Mouse (Mus musculus) cerebellum, postnatal 25 days (tissue): ENCODE measurements around the gene Slc7a6os.
"Not testable (repeated sequence)": the region's sequence is repeated elsewhere in the genome, so short reads cannot be mapped to it uniquely, and the experiment has no call there.

Experiments used
- DNase-seq, 2 experiments: peaks; one replicate each; pipeline ENCODE4 v3.0.0; 2021; ENCODE audit warnings: mixed read lengths in 2 of 2

Slc7a6os gene

DNA sequence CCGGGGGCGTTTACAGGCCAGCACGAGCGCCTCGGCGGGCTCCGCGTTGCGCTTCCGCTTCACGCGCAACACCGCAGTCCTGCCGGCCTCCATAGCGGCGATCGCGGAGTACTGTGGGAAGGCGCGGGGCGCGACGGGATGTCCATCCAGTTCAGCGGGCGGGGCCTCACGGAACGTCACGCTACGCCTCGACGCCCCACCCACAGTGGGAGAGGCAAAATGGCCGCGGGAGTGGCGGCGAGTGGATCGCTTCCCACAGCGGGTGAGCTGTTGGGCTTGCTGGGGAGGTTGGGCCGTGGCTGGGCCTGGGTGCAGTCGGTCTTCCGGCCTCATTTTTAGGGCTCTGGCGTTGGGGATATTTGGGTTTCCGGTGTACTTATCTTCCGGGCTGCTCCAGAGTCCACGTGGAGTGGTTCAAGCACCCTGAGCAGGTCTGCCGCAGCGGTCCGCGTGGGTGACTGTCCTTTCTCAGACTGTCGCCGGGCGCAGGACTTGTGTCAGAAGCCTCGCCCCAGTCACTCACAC lies at the start of gene Slc7a6os, which contains the start of gene Prmt7:
Slc7a6os (minus strand) TSS at position 115 of the 525 bp plus-strand sequence.
Prmt7 (plus strand) TSS at position 116 of the 525 bp plus-strand sequence.
- DNase-seq, result peak; percentile 98

DNA sequence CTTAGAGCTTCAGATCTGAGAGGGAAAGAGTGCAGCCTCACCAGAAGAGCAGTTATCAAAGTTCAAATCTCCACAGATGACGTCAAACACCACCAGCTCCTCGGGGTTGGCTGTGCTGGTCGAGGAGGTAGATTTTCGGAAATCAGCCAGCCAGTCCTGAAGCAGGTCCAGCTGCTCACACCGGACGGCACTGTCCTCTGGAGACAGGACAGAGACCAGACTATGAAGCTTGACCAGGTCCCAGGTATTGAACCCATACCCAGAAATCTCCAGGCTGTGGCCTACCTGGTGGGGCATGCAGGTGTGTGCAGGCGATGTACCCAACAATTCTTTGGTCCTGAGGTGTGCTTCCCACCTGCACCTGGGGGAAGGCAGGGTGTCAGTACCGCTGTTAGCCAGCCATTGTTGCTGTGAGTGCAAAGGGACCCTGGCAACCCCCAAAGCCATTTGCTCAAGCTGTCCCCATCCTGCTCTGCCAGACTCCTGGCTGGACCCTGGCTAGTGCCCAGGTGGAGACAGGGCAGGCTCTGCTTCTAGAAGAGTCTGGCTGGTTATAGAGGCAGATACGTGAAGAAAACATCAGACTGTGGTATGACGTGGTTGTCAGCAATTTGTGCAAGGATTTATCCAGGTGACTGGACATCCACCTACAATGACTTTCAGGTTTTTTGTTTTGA lies 49.0 kb upstream of the Slc7a6os start:
- DNase-seq, result peak; percentile 78 to 82

DNA sequence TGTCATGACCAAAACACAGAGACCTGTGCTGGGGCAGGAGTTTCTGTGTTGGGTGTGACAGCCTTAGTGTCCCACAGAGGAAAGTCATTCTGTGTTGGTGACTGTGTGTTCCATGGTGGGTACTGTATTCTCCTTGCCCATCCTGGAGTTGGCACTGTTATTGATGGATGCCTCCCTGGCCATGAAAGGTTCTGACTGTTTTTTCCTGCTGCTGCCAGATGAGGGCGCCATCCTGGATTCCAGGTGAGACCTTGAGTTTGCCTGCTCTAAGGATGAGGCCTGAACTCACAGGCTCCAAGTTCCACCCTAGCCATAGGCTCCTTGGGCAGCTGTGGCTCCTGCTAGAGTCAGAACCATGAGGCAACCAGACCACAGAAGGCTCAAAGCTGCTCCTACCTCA lies 47.4 kb upstream of the Slc7a6os start:
- DNase-seq, result peak; percentile 35 to 52

DNA sequence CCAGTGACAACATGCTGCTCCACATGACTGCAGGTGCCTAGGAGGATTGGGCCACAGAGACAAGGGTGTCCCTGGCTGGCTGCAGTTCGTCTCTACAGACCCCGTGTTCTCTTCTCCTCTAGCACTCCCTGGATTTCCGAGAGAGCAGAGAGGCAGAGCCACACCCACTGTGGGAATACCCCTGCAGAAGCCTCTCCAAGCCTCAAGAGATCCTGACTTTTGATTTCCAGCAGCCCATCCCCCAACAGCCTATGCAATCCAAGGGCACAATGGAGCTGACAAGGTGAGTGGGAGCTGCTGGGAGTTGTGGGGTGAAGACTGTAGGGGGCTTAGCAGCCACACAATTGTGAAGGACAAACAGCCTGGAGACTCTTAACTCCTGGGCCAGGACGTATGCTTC lies 39.5 kb upstream of the Slc7a6os start:
- no peak for DNase-seq

DNA sequence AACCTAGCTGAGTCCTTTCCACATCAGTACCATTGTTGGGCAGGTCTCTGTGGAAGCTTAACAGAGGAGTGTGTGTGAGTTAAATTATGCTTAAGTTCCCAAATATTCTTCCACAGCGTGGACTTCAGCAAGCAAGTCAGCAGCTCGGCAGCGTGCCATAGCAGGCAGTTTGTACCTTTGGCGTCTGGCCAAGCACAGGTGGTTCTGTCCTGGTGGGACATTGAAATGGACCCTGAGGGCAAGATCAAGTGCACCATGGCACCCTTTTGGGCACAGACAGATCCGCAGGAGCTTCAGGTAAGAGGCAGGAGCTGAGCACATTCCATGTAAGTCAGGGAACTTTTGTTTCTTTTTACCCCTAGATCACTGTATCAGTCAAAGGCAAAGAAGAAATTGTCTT lies 26.4 kb upstream of the Slc7a6os start:
- DNase-seq, result peak; percentile 34 to 60

DNA sequence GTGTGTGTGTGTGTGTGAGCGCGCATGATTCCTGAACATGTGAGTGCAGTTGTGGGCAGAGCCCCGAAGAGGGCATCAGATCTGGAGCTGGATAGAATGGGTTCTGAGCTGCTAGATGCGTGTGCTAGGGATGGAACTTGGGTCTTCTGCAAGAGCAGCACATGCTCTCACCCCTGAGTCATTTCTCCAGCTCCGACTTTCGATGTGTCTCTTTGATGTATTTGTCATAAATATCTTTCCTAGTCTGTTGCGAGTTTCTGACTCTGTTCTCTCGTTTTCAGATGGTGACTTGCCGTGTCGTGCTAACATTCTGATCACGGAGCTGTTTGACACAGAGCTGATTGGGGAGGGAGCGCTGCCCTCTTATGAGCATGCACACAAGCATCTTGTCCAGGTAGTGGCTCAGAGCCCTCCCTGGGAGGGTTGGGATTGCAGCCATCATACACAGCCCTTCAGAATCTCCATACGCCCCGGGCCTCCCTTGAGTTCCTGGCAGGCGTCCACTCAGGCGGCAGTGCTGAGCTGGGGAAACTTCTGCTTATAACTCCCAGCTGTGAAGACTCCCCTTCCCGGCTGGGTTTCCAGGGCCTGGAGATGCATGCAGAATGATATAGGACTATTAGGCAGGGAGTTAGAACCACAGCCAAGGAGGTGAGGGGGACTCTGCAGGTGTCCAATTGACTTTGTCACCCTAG lies 24.0 kb upstream of the Slc7a6os start:
- no peak for DNase-seq

DNA sequence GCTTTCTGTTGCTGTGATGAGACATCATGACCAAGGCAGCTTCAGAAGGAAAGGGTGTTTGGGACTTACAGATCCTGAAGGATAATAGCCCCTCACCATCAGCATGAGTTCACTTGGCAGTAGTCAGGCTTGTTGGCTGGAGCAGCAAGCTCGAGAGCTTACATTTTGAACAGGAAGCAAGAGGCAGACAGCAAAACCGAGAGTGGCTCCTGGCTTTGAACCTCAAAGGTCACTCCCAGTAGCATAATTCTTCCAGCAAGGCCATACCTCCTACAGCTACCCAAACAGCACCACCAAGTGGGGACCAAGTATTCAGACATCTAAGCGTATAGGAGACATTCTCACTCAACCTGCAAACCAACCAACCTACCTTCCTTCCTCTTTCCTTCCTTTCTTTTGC lies 22.0 kb upstream of the Slc7a6os start:
- no peak for DNase-seq

DNA sequence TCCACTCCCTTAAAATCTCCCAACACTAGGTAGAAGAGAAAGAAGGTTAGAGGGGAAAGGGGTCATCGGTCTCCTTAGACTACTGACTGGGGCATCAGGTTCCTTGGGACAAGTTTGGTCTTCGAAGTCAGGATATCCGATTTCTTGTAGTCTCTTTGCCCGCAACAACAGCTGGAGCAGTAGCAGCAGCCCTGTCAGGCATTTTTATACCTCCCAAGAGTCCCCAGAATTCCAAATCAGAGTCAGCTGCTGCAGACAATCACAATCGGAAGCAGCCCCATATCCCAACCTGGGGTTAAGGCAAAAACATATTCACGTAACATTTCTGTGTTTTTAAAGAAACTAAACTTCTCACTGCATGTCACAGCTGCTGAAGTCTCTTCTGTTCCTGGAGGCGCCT lies 20.8 kb upstream of the Slc7a6os start:
- no peak for DNase-seq

DNA sequence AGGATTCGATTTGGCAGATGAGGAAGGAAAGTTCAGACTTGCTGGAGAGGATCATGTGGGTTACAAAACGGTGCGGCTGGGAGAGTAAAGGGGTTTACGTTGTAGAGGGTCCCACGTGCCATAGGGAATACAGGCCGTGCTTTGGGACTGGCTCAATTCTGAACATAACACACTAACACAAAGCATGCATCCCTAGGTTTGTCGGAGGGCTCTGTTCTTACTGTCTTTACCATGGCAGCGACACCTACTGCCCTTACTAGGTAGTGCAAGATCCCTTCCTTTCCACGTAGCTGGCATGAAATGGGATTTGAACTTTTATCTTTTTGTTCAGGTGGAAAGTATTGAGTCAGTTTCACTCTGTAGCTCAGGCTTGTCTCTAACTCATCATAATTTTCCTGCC lies 15.9 kb upstream of the Slc7a6os start:
- DNase-seq, result peak; percentile 62 to 79

DNA sequence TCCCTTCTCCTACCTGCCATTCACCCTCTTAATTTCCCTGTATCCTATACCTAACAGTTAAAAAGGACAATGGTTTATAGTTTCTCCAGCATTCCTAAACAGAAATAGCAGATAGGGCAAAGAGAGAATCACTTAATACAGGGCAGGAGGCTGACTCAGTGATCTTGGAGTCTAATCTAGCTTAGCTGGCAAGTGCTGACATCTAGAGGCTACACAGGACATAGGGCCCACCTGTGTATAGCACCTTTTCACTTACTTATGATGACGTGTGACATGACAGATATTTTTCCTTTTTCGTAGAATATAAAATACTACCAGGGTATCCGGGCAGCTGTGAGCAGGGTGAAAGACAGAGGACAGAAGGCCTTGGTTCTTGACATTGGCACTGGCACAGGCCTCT lies 8.9 kb upstream of the Slc7a6os start:
- DNase-seq, result no peak

DNA sequence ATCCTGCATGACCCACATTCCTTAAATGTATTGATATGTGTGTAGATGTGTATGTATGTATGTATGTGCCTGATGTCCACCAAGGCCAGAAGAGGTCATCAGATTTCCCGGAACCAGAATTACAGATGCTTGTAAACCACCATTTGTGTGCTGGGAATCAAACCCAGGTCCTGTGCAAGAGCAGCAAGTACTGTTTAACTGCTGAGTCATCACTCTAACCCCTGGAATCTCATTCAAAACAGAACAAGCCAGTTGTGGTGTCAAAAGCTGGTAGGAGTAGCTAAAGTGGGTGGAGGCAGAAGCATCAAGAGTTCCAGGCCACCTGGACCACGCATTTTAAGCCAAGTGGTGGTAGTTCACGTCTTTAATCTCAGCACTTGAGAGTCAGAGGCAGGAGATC lies 3.2 kb upstream of the Slc7a6os start:
- DNase-seq, result no peak

DNA sequence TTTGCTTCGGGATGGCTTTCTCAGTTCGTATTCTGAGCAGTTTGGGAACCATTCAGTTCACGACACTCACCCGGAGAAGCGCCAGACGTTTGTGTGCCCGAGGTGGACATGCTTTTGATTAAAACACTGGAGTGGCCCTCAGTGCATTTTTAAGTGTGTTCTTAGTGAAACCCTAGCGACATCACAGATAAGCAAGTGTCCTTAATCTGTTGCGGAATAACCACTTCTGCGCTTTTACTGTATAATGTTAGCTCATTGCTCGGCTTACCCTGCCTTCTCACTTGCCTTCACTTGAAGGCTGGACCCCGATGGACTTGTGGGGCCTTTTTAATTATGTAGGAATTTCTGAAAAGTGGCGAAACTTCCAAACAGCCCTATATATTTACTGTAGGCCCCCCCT lies 686 bp upstream of the Slc7a6os start:
- no peak for DNase-seq

DNA sequence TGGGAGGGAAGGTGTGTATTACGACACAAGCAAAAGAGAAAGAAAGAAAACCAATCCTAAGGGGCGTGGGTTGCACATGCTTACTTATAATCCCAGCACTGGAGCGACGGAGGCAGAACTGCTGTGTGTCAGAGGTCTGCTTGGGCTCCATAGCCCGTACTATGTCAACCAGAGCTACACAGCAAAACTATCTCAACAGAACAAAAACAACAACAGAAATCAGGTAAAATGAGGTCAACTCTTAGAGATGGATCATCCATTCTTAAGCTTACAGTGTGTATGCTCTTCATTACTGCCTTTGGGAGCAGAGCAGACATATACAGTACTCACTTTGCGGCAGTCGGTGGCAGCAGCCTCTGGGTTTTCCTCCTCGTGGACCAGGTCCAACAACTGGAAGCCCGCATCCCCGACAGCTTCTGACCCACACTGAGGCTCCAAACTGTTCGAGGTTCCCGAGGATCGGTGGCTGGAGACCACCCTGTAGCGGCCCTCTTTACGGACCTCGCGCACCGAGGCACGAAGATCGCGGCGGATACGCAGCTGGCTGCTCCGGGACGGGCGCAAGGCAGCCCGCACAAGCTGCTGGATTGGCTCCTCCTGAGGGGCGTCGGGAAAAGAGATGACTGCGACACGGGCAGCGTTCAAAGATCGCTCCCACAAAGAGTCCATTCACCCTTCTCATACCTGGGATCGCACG lies 552 bp downstream of the Slc7a6os start:
- peak in 1 of 2 experiments; percentile 54 for DNase-seq

DNA sequence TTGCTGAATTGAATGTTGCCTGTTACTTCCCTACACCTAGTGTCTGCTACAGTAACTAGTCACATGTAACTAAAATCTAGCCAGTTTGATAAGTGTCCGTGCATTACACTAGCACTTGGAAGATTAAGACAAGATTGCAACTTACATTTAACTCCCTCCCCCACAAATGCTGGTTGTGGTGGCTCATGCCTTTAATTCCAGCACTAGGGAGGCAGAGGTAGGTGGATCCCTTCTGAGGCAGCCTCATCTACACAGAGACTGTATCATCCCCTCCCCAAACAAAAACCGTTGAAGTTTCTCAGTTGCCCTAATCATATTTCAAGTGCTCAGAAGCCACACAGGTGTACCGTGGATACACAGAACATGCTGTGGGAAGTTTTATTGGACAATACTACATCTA lies 11.1 kb downstream of the Slc7a6os start:
- DNase-seq, result not testable (repeated sequence)

DNA sequence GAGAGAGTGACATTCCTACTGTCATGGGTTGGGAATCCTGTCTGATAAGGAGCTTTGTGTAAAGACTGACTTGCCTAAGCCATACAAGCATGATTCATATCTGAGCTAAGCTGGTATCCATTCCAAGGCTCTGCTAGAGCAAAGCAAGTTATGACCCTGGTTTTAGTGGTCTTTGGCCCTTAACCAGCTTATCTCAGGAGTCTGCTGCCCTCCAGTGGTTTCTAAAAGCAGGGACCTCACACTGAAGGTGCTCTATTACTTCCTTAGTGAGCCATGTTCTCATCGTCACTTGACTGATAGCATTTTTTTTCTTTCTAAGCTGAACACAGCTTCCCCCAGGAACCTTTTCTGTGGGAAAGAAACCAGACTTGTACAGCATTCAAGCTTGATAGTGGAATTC lies 12.0 kb downstream of the Slc7a6os start:
- peak in 1 of 2 experiments; percentile 21 for DNase-seq

DNA sequence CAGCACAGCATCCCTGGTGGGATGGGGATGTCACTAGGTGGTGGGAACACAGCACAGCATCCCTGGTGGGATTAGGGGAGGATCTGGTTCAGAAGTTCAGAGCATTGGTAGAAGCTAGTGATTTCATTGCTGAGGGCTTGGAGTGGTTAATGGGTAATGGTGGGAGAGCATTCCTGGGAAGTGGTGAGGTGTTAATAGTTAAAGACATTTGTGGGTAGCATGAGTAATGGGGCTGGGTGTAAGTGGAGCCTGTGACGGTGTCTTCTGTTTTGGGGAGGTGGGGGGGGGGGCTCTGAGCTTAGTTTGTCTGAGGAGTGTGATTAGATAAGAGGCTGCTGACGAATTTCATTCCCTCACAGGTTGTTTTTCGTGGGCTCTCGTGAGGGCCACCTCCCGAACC lies 16.7 kb downstream of the Slc7a6os start:
- DNase-seq, result no peak

DNA sequence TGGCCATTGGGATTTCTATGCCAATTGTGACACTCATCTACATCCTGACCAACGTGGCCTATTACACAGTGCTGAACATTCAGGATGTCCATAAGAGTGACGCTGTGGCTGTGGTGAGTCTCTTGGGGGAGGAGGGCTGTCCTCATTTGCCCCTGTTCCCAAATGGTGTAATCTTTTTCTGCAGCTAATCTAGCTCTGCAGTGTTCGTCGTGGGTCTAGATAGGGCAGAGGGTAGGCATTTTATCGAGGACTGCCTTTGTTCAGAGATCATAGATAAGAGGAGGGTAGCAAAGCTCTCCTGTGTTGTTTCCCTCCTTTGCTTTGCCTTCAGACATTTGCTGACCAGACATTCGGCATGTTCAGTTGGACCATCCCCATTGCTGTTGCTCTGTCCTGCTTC lies 17.6 kb downstream of the Slc7a6os start:
- no peak for DNase-seq

DNA sequence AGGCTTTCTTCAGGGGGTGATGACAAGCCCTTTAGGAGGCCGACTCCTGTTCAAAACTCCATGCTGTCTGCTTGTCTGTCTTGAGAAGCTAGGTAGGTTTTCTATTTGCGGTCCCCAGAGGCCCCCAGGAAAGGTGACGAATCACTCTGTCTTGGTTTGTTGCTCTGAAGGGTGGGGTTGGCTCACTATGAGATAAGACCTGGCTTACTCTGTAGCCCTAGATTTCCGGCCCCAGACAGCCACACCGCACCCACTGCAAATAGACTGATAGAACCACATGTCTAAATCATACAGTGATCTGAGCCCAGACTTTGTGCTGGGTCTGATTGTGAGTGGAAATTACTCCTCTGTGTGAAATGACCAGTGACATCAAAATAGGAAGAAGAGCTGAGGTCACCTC lies 19.1 kb downstream of the Slc7a6os start:
- DNase-seq, result no peak

DNA sequence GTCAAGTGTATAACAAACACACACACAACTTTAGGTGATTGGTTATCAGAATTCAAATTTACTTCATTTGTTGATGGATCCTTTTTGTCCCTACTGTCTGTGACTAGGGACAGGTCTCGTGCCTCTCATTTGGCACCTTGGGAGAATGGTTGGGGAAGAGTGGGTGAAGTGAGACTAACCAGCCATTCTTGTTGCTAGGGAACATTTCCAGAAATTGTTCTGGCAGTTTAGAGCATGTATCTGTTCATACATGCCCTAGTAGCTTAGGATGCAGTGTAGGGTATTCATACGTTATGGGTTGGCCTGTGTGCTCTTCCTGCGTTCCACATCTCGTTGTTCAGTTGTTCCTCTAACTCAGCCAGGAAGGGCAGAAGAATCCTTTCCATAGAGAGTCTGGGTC lies 21.6 kb downstream of the Slc7a6os start:
- DNase-seq, result no peak

DNA sequence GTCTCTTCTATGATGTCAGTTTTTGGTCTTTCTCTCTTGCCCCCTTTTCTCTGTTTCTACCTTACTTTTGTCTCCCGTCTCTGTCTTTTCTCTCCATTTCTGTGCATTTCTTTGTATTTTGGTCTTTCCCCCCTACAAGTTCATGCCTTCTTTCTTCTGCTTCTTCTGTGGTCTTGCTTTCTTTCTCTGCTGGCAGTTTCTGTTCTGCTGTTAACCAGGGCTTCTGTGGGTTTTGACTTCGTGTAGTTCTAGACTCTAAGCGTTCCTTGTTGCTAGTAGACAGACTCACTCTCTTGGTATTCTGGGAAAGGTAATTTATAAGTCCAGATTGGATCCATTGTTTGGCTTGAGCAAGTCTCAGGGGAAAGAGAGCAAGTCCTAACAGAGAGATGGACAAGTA lies 24.3 kb downstream of the Slc7a6os start:
- no peak for DNase-seq

DNA sequence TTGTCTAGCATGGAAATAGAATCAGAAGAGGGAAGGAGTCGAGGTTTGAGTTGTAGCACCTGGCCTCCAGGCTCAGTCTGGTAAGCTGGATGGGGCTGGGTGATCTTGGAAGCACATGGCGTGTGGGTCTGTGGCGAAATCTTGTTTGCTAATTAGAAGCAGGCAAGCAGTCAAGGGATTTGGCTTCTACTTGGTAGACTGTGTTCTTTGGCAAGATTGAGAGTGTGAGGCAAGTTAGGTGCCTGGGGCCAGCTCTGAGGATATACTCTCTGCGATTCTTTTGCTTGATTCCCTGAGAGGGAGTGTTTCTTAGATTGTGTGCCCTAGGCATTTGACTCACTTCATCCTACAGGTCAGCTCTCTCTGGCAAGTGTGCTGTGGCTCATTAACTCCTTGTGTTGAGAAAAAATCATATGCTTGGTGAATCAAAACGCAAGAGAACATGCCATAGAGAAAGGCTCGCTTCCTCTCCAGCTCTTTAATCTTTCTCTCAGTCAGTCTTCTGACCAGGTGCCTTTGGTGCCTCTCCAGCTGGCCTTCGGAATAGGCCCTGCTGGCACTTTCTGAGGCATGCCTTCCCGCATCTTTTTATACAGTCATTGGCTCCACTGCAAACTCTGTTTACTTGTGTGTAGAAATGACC lies 25.0 kb downstream of the Slc7a6os start:
- DNase-seq, result peak; percentile 33 to 61

DNA sequence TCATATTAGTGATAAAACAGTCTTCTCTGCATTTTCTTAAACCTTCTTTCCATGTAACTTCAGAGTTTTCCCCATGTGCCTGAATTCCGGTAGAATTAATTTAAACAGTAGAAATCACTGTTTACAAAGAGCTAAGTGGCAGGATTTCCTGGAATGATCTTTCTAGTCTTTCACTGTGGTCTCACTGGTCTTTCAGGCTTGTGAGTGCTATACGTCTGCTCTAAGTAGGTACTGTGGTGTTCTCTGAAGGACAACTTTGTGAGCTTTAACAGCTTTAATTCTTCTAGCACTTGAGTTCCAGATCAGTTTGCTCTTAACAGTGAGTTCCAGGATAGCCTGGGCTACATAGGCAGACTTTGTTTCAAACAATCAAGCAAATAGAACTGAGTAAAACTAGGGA lies 32.3 kb downstream of the Slc7a6os start:
- DNase-seq, result no peak

DNA sequence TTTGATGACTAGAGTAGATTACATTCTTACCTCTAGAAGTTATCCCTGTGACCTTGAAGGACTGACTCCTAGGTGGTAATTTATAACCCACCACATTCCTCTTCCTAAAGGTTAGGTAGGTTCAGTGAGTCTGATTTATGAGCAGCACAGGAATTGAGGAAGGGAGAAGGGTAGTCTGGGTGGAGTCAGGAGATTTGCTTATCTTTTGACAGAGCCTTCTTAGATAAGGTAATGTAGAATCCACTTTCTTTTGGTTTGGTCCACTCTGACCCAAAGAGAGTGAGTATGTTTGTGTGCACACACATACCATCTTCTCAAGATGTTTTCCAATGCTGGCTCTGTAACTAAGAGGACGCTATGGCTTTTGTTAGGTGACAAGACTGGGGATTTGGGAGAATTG lies 33.1 kb downstream of the Slc7a6os start:
- DNase-seq, result no peak
